Mouse (Mus musculus): ENCODE results near the gene Mettl26. TPM values are rescaled to one million over a fixed set of nuclear protein-coding genes. Genes with fewer than 3 reads are reported as not detected.
A peak's percentile ranks its signal among the peaks of the same experiment; 100 is the strongest.

Gene Mettl26
- polyA plus RNA-seq, 1 experiment from 2014 or later, result 63.0 TPM

GRCm38 (mm10) chr17:25874148-25874720, 640 bp upstream of the Mettl26 start:
- peaks cover 17% of the 10 kb centered on the region for H3K36me3 ChIP-seq
- H3K9me3 ChIP-seq, result no peaks in the 10 kb centered on the region
- H3K4me1 ChIP-seq (replicated peaks), result peaks cover 30% of the 10 kb centered on the region
- H3K4me3 ChIP-seq, result peak overlapping the region; percentile 80
- H3K27ac ChIP-seq, result peak overlapping the region; percentile 97
- peak overlapping the region; percentile 87 for H3K9ac ChIP-seq
- no peaks in the 10 kb centered on the region for H3K27me3 ChIP-seq
- 7% methylated on average over 14 of the region's 14 CpGs for WGBS
- ATAC-seq (ENCODE audit: low FRiP score), result no peak
- peak overlapping the region; percentile 96 for H3K4me2 ChIP-seq

GRCm38 (mm10) chr17:25875171-25876136, 580 bp downstream of the Mettl26 start:
- Histone ChIP-seq H3K4me2 (peak overlapping the region; percentile 96), H3K9ac (peak overlapping the region; percentile 87), H3K9me3 (no peaks in the 10 kb centered on the region), H3K4me1 (replicated peaks) (peaks cover 36% of the 10 kb centered on the region), H3K27ac (peak overlapping the region; percentile 97), H3K36me3 (peaks cover 22% of the 10 kb centered on the region), H3K27me3 (no peaks in the 10 kb centered on the region), H3K4me3 (peak overlapping the region; percentile 80)
- peak; percentile 93 for ATAC-seq (ENCODE audit: low FRiP score)
- 2% methylated on average over 59 of the region's 59 CpGs for WGBS

GRCm38 (mm10) chr17:25876347-25876915, 1.6 kb downstream of the Mettl26 start:
- Histone ChIP-seq H3K4me1 (replicated peaks) (peaks cover 46% of the 10 kb centered on the region), H3K9ac (peak overlapping the region; percentile 87), H3K27ac (peak overlapping the region; percentile 97), H3K9me3 (no peaks in the 10 kb centered on the region), H3K4me3 (peak overlapping the region; percentile 80), H3K27me3 (no peaks in the 10 kb centered on the region), H3K36me3 (peaks cover 22% of the 10 kb centered on the region), H3K4me2 (peak overlapping the region; percentile 96)
- 58% methylated on average over 10 of the region's 10 CpGs for WGBS
- no peak for ATAC-seq (ENCODE audit: low FRiP score)

GRCm38 (mm10) chr17:25877025-25877424, 2.2 kb downstream of the Mettl26 start:
- peaks cover 50% of the 10 kb centered on the region for H3K4me1 ChIP-seq (replicated peaks)
- H3K27ac ChIP-seq, result no peak overlapping the region
- ATAC-seq (ENCODE audit: low FRiP score), result no peak
- peaks cover 22% of the 10 kb centered on the region for H3K36me3 ChIP-seq
- peak overlapping the region; percentile 39; the same call in 1 of the 2 replicates for H3K9ac ChIP-seq
- H3K4me2 ChIP-seq, result peak overlapping the region; percentile 96
- H3K9me3 ChIP-seq, result no peaks in the 10 kb centered on the region
- H3K27me3 ChIP-seq, result no peaks in the 10 kb centered on the region
- H3K4me3 ChIP-seq, result no peak overlapping the region
- 93% methylated on average over 3 of the region's 3 CpGs for WGBS

- no peak for ATAC-seq (ENCODE audit: low FRiP score)
- H3K4me2 ChIP-seq, result no peak overlapping the region
- H3K27ac ChIP-seq, result no peak overlapping the region
- H3K9me3 ChIP-seq, result no peaks in the 10 kb centered on the region
- peaks cover 50% of the 10 kb centered on the region for H3K4me1 ChIP-seq (replicated peaks)
- no peak overlapping the region for H3K4me3 ChIP-seq
- no peak overlapping the region; the same call in 1 of the 2 replicates for H3K9ac ChIP-seq
- WGBS, result 93% methylated on average over 32 of the region's 32 CpGs
- peaks cover 31% of the 10 kb centered on the region for H3K36me3 ChIP-seq
- H3K27me3 ChIP-seq, result no peaks in the 10 kb centered on the region
These were observed 3.1 kb downstream of the Mettl26 start for GRCm38 (mm10) chr17:25877741-25878610.

- no peak for ATAC-seq (ENCODE audit: low FRiP score)
- Histone ChIP-seq H3K9ac (no peak overlapping the region), H3K4me1 (replicated peaks) (peaks cover 49% of the 10 kb centered on the region), H3K27me3 (no peaks in the 10 kb centered on the region), H3K27ac (no peak overlapping the region), H3K4me3 (no peak overlapping the region), H3K4me2 (no peak overlapping the region), H3K9me3 (no peaks in the 10 kb centered on the region), H3K36me3 (peaks cover 38% of the 10 kb centered on the region)
- WGBS, result 83% methylated on average over 19 of the region's 19 CpGs
These were observed 3.8 kb downstream of the Mettl26 start for GRCm38 (mm10) chr17:25878611-25879180.

- Histone ChIP-seq H3K4me2 (no peak overlapping the region), H3K9me3 (no peaks in the 10 kb centered on the region), H3K9ac (no peak overlapping the region), H3K36me3 (peaks cover 44% of the 10 kb centered on the region), H3K4me3 (no peak overlapping the region), H3K27ac (no peak overlapping the region), H3K27me3 (no peaks in the 10 kb centered on the region), H3K4me1 (replicated peaks) (peaks cover 44% of the 10 kb centered on the region)
- no peak for ATAC-seq (ENCODE audit: low FRiP score)
- WGBS, result 39% methylated on average over 4 of the region's 4 CpGs
These were observed 4.4 kb downstream of the Mettl26 start for GRCm38 (mm10) chr17:25879261-25879660.

GRCm38 (mm10) chr17:25879750-25880149, 4.9 kb downstream of the Mettl26 start:
- no peak overlapping the region for H3K9ac ChIP-seq
- no peaks in the 10 kb centered on the region for H3K27me3 ChIP-seq
- no peak overlapping the region for H3K4me2 ChIP-seq
- H3K36me3 ChIP-seq, result peaks cover 49% of the 10 kb centered on the region
- 68% methylated on average over 8 of the region's 8 CpGs for WGBS
- peaks cover 40% of the 10 kb centered on the region for H3K4me1 ChIP-seq (replicated peaks)
- ATAC-seq (ENCODE audit: low FRiP score), result no peak
- H3K27ac ChIP-seq, result no peak overlapping the region
- no peaks in the 10 kb centered on the region for H3K9me3 ChIP-seq
- no peak overlapping the region for H3K4me3 ChIP-seq

GRCm38 (mm10) chr17:25880196-25880910, 5.5 kb downstream of the Mettl26 start, which contains the start of gene Wfikkn1:
Gene Wfikkn1, minus strand, starts transcription at chr17:25880858.
- WGBS, result 22% methylated on average over 5 of the region's 5 CpGs
- H3K27me3 ChIP-seq, result no peaks in the 10 kb centered on the region
- H3K4me1 ChIP-seq (replicated peaks), result peaks cover 41% of the 10 kb centered on the region
- H3K36me3 ChIP-seq, result peaks cover 54% of the 10 kb centered on the region
- H3K9me3 ChIP-seq, result no peaks in the 10 kb centered on the region
- no peak within 1 kb of the TSS for H3K4me3 ChIP-seq
- no peak within 1 kb of the TSS for H3K4me2 ChIP-seq
- 0 out of 2 replicates have a peak within 1 kb of the TSS, but pooled peaks have one; percentile 0 for H3K9ac ChIP-seq
- H3K27ac ChIP-seq, result peak within 1 kb of the TSS; percentile 46
- no peak for ATAC-seq (ENCODE audit: low FRiP score)

GRCm38 (mm10) chr17:25880913-25881641, 6.2 kb downstream of the Mettl26 start:
- no peak for ATAC-seq (ENCODE audit: low FRiP score)
- H3K9me3 ChIP-seq, result no peaks in the 10 kb centered on the region
- H3K4me2 ChIP-seq, result no peak overlapping the region
- peak overlapping the region; percentile 46 for H3K27ac ChIP-seq
- peaks cover 54% of the 10 kb centered on the region for H3K36me3 ChIP-seq
- 0 out of 2 replicates have a peak overlapping the region, but pooled peaks have one; percentile 0 for H3K9ac ChIP-seq
- peaks cover 44% of the 10 kb centered on the region for H3K4me1 ChIP-seq (replicated peaks)
- WGBS, result 4% methylated on average over 5 of the region's 5 CpGs
- H3K27me3 ChIP-seq, result no peaks in the 10 kb centered on the region
- H3K4me3 ChIP-seq, result no peak overlapping the region

Measured in hindbrain, embryonic 13.5 days (tissue).